Comparison of ENCODE assay signal across 9 mouse cellular contexts in the genomic region with DNA sequence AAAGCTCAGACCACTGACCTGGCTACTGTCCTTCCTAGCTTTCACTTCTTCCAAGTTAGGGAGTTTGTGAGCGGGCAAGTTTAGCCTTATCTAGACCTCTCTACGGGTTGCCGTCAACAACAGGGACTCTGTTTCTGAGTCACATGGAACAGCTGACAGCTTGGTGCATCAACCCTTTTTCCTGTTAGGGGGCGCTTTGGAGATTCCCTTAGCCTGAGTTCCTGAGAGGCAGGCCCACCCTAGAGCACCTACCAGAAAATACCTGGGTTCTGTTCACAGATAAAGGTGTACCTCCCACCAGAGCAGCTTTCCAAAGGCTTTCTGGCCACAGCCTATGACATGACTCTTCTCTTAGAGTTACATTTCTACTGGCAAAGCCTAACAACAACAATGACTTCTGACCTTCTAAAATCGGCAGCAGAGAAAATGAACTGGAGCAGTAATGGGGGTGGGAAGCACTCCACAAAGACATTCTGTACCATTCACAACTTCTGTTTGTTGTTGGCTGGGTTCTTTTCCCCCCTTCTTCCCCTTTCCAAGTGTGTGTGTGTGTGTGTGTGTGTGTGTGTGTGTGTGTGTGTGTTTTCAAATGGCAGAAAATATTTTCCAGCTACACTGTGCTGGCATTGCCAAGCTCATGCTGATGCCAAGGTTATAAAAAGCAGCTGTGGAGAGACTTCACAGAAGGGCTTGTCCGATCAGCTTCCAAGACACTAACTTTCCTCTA. TPM values are rescaled to one million over a fixed set of nuclear protein-coding genes. Genes with fewer than 3 reads are reported as not detected.
DNase-seq lines count a peak whose midpoint lies in the region; ATAC-seq lines count a peak whose summit lies in the region.
"Had no signal": no experiment of that assay in that cellular context is flagged by ENCODE, and none has a peak within 500 bp of the region (broad histone marks: within the 10 kb centered on the region; RNA-seq: fewer than 3 reads in every experiment).

No protein-coding gene starts in this region.

- H3K4me3 ChIP-seq in forebrain, embryonic 15.5 days, result no peak overlapping the region
- no peak overlapping the region for H3K4me3 ChIP-seq in forebrain, embryonic 13.5 days

- no peak overlapping the region for H3K9ac ChIP-seq in forebrain, embryonic 15.5 days (replicated peaks)
- H3K9ac ChIP-seq in forebrain, embryonic 13.5 days, result no peak overlapping the region

- intact Hi-C loops in heart, postnatal 25 days (cut with DNase I), result loop anchor here (2.0 to 5.0 kb wide), 2 partner anchors 111 to 160 kb away; no protein-coding TSS in a partner anchor

- peak; percentile 31 for DNase-seq in urinary bladder, postnatal 14 days (ENCODE audit: low spot score)
- no peak for DNase-seq in urinary bladder, adult 2 months (ENCODE audit: low spot score)
- peak; percentile 22 for DNase-seq in heart, postnatal 25 days (ENCODE audit: low spot score)
- DNase-seq in right cerebral cortex, adult 18-20 months, result no peak
- no peak for DNase-seq in urinary bladder, postnatal 4 days (ENCODE audit: low spot score in 2 of 2)

- H3K4me1 ChIP-seq in forebrain, embryonic 15.5 days, result peaks cover 9% of the 10 kb centered on the region
- H3K4me1 ChIP-seq in forebrain, embryonic 13.5 days, result peaks cover 14% of the 10 kb centered on the region

- H3K9me3 ChIP-seq in forebrain, embryonic 15.5 days, result no peaks in the 10 kb centered on the region
- H3K9me3 ChIP-seq in forebrain, embryonic 13.5 days (replicated peaks), result no peaks in the 10 kb centered on the region

- 73% methylated on average over 6 of the region's 6 CpGs for WGBS in forebrain, embryonic 15.5 days
- 68% methylated on average over 6 of the region's 6 CpGs for WGBS in forebrain, embryonic 13.5 days

- H3K27me3 ChIP-seq in forebrain, embryonic 15.5 days, result no peaks in the 10 kb centered on the region
- H3K27me3 ChIP-seq in forebrain, embryonic 13.5 days, result no peaks in the 10 kb centered on the region

- H3K27ac ChIP-seq in forebrain, embryonic 15.5 days (replicated peaks), result 0 out of 2 replicates have a peak overlapping the region, but pooled peaks have one; percentile 3
- no peak overlapping the region for H3K27ac ChIP-seq in forebrain, embryonic 13.5 days

- no peaks in the 10 kb centered on the region for H3K36me3 ChIP-seq in forebrain, embryonic 15.5 days
- no peaks in the 10 kb centered on the region for H3K36me3 ChIP-seq in forebrain, embryonic 13.5 days (ENCODE audit: poor library complexity, severe bottlenecking)

- H3K4me2 ChIP-seq in forebrain, embryonic 15.5 days (replicated peaks), result no peak overlapping the region
- H3K4me2 ChIP-seq in forebrain, embryonic 13.5 days, result no peak overlapping the region
- H3K4me2 ChIP-seq: liver, embryonic 11.5 days had no signal

- ATAC-seq in forebrain, embryonic 15.5 days (replicated peaks), result no peak
- ATAC-seq in forebrain, embryonic 13.5 days, result no peak
- no peak for ATAC-seq in inflammation-experienced regulatory T-cells, adult 6 months

RNA-seq across cellular contexts. Expression of gene Tomm20, which starts 28.3 kb away (rescaled TPM):
- 195 and 209 TPM in 2 replicates for polyA plus RNA-seq in forebrain, embryonic 15.5 days (2015; fragmentation: Nextera tagmentation; extraction: Ambion mirVana)
- polyA plus RNA-seq in forebrain, embryonic 13.5 days (2015; fragmentation: Nextera tagmentation; extraction: Ambion mirVana), result 207 and 209 TPM in 2 replicates
- 62.4 and 118 TPM in 2 replicates for polyA plus RNA-seq in urinary bladder, adult 2 months (2012; rRNA removed)
- total RNA-seq in heart, postnatal 25 days (2021), result 10 to 100 TPM; 76.2 to 76.4 TPM
- 10 to 100 TPM; 36.5 to 96.0 (median 72.6) TPM for polyA plus RNA-seq in inflammation-experienced regulatory T-cells, adult 6 months (2017; shearing (Covaris generic))

RNA-seq across cellular contexts. Expression of gene Rbm34, which starts 53.5 kb away (rescaled TPM):
- 26.4 and 28.2 TPM in 2 replicates for polyA plus RNA-seq in forebrain, embryonic 15.5 days (2015; fragmentation: Nextera tagmentation; extraction: Ambion mirVana)
- polyA plus RNA-seq in forebrain, embryonic 13.5 days (2015; fragmentation: Nextera tagmentation; extraction: Ambion mirVana), result 24.0 and 25.7 TPM in 2 replicates
- polyA plus RNA-seq in urinary bladder, adult 2 months (2012; rRNA removed), result 8.4 and 10.3 TPM in 2 replicates
- 1 to 10 TPM; 2.6 to 2.8 TPM for total RNA-seq in heart, postnatal 25 days (2021)
- polyA plus RNA-seq in inflammation-experienced regulatory T-cells, adult 6 months (2017; shearing (Covaris generic)), result 10 to 100 TPM; 16.8 to 19.7 (median 17.4) TPM

Comparison
In these comparisons a context has a peak if more than half of its experiments do, and no peak if none do; other contexts are left out.
1. DNase-seq: peak in urinary bladder, postnatal 14 days (single experiment) and heart, postnatal 25 days (single experiment); none in urinary bladder, adult 2 months (single experiment), right cerebral cortex, adult 18-20 months (single experiment) and urinary bladder, postnatal 4 days (0 of 2).